Mouse (Mus musculus) cerebellum, adult 18-20 months (tissue): ENCODE measurements around the gene Rab33a.

Experiments used
- DNase-seq, 2 experiments: peaks; one replicate each; pipeline ENCODE4 v3.0.0; 2021

Gene Rab33a

GRCm38 (mm10) chrX:48518808-48519548 lies at the start of gene Rab33a:
Rab33a (plus strand) TSS chrX:48519285.
- DNase-seq, result peak; percentile 57 to 66

- DNase-seq, result no peak
These were observed 38.0 kb upstream of the Rab33a start for GRCm38 (mm10) chrX:48481095-48481494.

GRCm38 (mm10) chrX:48481687-48482086 lies 37.4 kb upstream of the Rab33a start:
- DNase-seq, result no peak

GRCm38 (mm10) chrX:48493763-48494162 lies 25.3 kb upstream of the Rab33a start:
- no peak for DNase-seq

- DNase-seq, result peak; percentile 89 to 93
These were observed 5.8 kb upstream of the Rab33a start, which contains the start of gene Aifm1 for GRCm38 (mm10) chrX:48513166-48513807. Aifm1 (minus strand) TSS chrX:48513563.

GRCm38 (mm10) chrX:48513824-48514223 lies 5.3 kb upstream of the Rab33a start:
- no peak for DNase-seq

- peak; percentile 40 to 41 for DNase-seq
These were observed 776 bp upstream of the Rab33a start for GRCm38 (mm10) chrX:48518211-48518807.

GRCm38 (mm10) chrX:48519549-48520085 lies 532 bp downstream of the Rab33a start:
- DNase-seq, result peak in 1 of 2 experiments; percentile 35

GRCm38 (mm10) chrX:48521651-48522050 lies 2.6 kb downstream of the Rab33a start:
- DNase-seq, result no peak

GRCm38 (mm10) chrX:48523512-48523911 lies 4.4 kb downstream of the Rab33a start:
- DNase-seq, result no peak

- DNase-seq, result no peak
These were observed 6.2 kb downstream of the Rab33a start for GRCm38 (mm10) chrX:48525332-48525731.

- peak in 1 of 2 experiments; percentile 40 for DNase-seq
These were observed 6.8 kb downstream of the Rab33a start for GRCm38 (mm10) chrX:48525866-48526265.

GRCm38 (mm10) chrX:48526435-48526834 lies 7.3 kb downstream of the Rab33a start:
- no peak for DNase-seq

- peak; percentile 64 to 77 for DNase-seq
These were observed 13.1 kb downstream of the Rab33a start for GRCm38 (mm10) chrX:48532175-48532574.
